Mouse (Mus musculus) ES-E14 (cell line): Measurements from ENCODE around the gene Samd1. TPM values are rescaled to one million over a fixed set of nuclear protein-coding genes. Genes with fewer than 3 reads are reported as not detected.
"Not testable (repeated sequence)": the region's sequence is repeated elsewhere in the genome, so short reads cannot be mapped to it uniquely, and the experiment has no call there.

Source experiments
- DNase-seq: peaks from one replicate; pipeline ENCODE4 v3.0.0-alpha.2; 2013; ENCODE audit warnings: low read depth, low spot score
- H3K27ac ChIP-seq: 2 replicates; pipeline ENCODE4 v1.5.1; 2012; ENCODE audit warnings: low read depth, mild to moderate bottlenecking, low read length, moderate library complexity, mixed read lengths; ENCODE audit not compliant: poor library complexity, insufficient read depth, severe bottlenecking
- H3K36me3 ChIP-seq: 2 replicates; pipeline ENCODE4 v1.6.1; 2012; ENCODE audit warnings: mild to moderate bottlenecking, low read length, moderate library complexity, mixed read lengths; ENCODE audit not compliant: control insufficient read depth, poor library complexity, insufficient read depth, severe bottlenecking
- H3K4me1 ChIP-seq, 2 experiments: fragments of 150-350 bp in 1 of 2; sonication (generic) in 1 of 2; 2 replicates each; pipeline ENCODE4 v1.6.1; 2012; ENCODE audit warnings: low read length in 2 of 2, mild to moderate bottlenecking in 1 of 2, mixed read lengths in 1 of 2; ENCODE audit not compliant: control insufficient read depth in 2 of 2, insufficient read depth in 2 of 2, poor library complexity in 1 of 2
- H3K4me3 ChIP-seq, 2 experiments: fragments of 150-350 bp in 1 of 2; sonication (generic) in 1 of 2; 2 replicates each; pipeline ENCODE4 v1.5.1; 2012; ENCODE audit warnings: low read length in 2 of 2, low read depth in 1 of 2, mild to moderate bottlenecking in 1 of 2, mixed read lengths in 1 of 2; ENCODE audit not compliant: insufficient read depth in 1 of 2, poor library complexity in 1 of 2, severe bottlenecking in 1 of 2
- H3K9ac ChIP-seq: 2 replicates; pipeline ENCODE4 v1.6.1; 2012; ENCODE audit warnings: low read depth, mild to moderate bottlenecking, low read length, mixed read lengths; ENCODE audit not compliant: poor library complexity, insufficient read depth, severe bottlenecking
- H3K9me3 ChIP-seq: fragments of 150-350 bp; sonication (generic); 2 replicates; pipeline ENCODE4 v1.6.1; 2012; ENCODE audit warnings: low read depth, mild to moderate bottlenecking, low read length; ENCODE audit not compliant: control insufficient read depth, insufficient read depth
- CHD2 ChIP-seq: IDR thresholded peaks from 2 replicates; pipeline ENCODE4 v1.6.1; 2014; ENCODE audit warnings: mild to moderate bottlenecking, low read depth, low read length, inconsistent platforms
- HCFC1 ChIP-seq: IDR thresholded peaks from 2 replicates; pipeline ENCODE4 v1.6.1; 2012; ENCODE audit warnings: low read length, inconsistent platforms, borderline replicate concordance; ENCODE audit not compliant: insufficient read depth
- MAFK ChIP-seq: IDR thresholded peaks from 2 replicates; pipeline ENCODE4 v1.6.1; 2014; ENCODE audit warnings: mild to moderate bottlenecking, low read depth, low read length, inconsistent platforms; ENCODE audit not compliant: insufficient read depth
- ZC3H11A ChIP-seq: IDR thresholded peaks from 2 replicates; pipeline ENCODE4 v1.6.1; 2012; ENCODE audit warnings: low read depth, mild to moderate bottlenecking, inconsistent platforms, low read length, borderline replicate concordance
- ZNF384 ChIP-seq: IDR thresholded peaks from 2 replicates; pipeline ENCODE4 v1.6.1; 2012; ENCODE audit warnings: low read depth, low read length, inconsistent platforms
- in situ Hi-C, 2 experiments: fragments of 600-800 bp; cut with MboI; formaldehyde crosslinking; loops; one replicate each; pipeline ENCODE4 v1.15.1; 2025; ENCODE audit warnings: low sequenced_read_pairs in 2 of 2, inconsistent platforms in 1 of 2; ENCODE audit not compliant: unreplicated experiment in 2 of 2
- total RNA-seq: library from RNA; depleted of rRNA; stranded (reverse); fragments of 300-350 nt; gene quantifications from 2 replicates; pipeline ENCODE4 v1.2.3, GENCODE M21; 2012

Samd1 gene
- total RNA-seq, 1 experiment: 125 TPM

GRCm38 (mm10) chr8:83981533-83981932 is 15.9 kb upstream of the Samd1 start:
- in situ Hi-C loops: no loop called here
- Histone ChIP-seq H3K9me3 (no peaks in the 10 kb centered on the region), H3K9ac (no peak overlapping the region), H3K27ac (no peak overlapping the region), H3K36me3 (peaks cover 11% of the 10 kb centered on the region; the same call in 1 of the 2 replicates), H3K4me3 (no peak overlapping the region), H3K4me1 (no peaks in the 10 kb centered on the region; a peak in 1 of 4 replicates)
- DNase-seq: no peak
- TF ChIP-seq ZNF384 (no peak), MAFK (no peak), ZC3H11A (no peak), CHD2 (no peak), HCFC1 (no peak)

- no peak overlapping the region for H3K9ac ChIP-seq
- no peak overlapping the region for H3K27ac ChIP-seq
- TF ChIP-seq ZC3H11A (no peak), ZNF384 (no peak), MAFK (no peak), CHD2 (no peak), HCFC1 (no peak)
- no peak for DNase-seq
- in situ Hi-C loops: no loop called here
- peaks cover 17% of the 10 kb centered on the region; the same call in 1 of the 2 replicates for H3K36me3 ChIP-seq
- no peaks in the 10 kb centered on the region; a peak in 1 of 4 replicates for H3K4me1 ChIP-seq
- H3K4me3 ChIP-seq: no peak overlapping the region
- no peaks in the 10 kb centered on the region for H3K9me3 ChIP-seq
Observed at GRCm38 (mm10) chr8:83982449-83982848, 15.0 kb upstream of the Samd1 start.

- H3K27ac ChIP-seq, H3K4me1 ChIP-seq, H3K9ac ChIP-seq, H3K4me3 ChIP-seq, H3K9me3 ChIP-seq, DNase-seq, in situ Hi-C loops: not testable (repeated sequence)
- H3K36me3 ChIP-seq: peaks cover 17% of the 10 kb centered on the region; the same call in 1 of the 2 replicates
Observed at GRCm38 (mm10) chr8:83983222-83983621, 14.2 kb upstream of the Samd1 start.

- DNase-seq: no peak
- peaks cover 7% of the 10 kb centered on the region; the same call in 1 of the 2 replicates for H3K36me3 ChIP-seq
- peaks cover 0 to 4% of the 10 kb centered on the region in 2 experiments; a peak in 1 of 4 replicates for H3K4me1 ChIP-seq
- H3K27ac ChIP-seq: no peak overlapping the region
- H3K4me3 ChIP-seq: no peak overlapping the region
- no peak overlapping the region for H3K9ac ChIP-seq
- in situ Hi-C loops: no loop called here
- TF ChIP-seq ZNF384 (no peak), ZC3H11A (no peak), MAFK (no peak), CHD2 (no peak), HCFC1 (no peak)
- no peaks in the 10 kb centered on the region for H3K9me3 ChIP-seq
Observed at GRCm38 (mm10) chr8:83989243-83989642, 8.2 kb upstream of the Samd1 start.

- Histone ChIP-seq H3K27ac (no peak overlapping the region), H3K36me3 (peaks cover 7% of the 10 kb centered on the region; the same call in 1 of the 2 replicates)
- DNase-seq: no peak
Observed at GRCm38 (mm10) chr8:83990170-83990569, 7.3 kb upstream of the Samd1 start.

More at GRCm38 (mm10) chr8:83990170-83990569, 7.3 kb upstream of the Samd1 start:
- H3K9me3 ChIP-seq: no peaks in the 10 kb centered on the region
- H3K4me3 ChIP-seq: no peak overlapping the region
- H3K4me1 ChIP-seq: peaks cover 0 to 4% of the 10 kb centered on the region in 2 experiments; a peak in 1 of 4 replicates
- no peak for TF ChIP-seq CHD2
- in situ Hi-C loops: no loop called here
- no peak overlapping the region for H3K9ac ChIP-seq
